Mouse (Mus musculus) E14TG2a.4 (cell line): ENCODE measurements around the gene Srl.

ENCODE experiments used
- CTCF ChIP-seq: conservative IDR thresholded peaks from 2 replicates; pipeline ENCODE4 v1.5.1; 2014; ENCODE audit warnings: low read length
- NANOG ChIP-seq: IDR thresholded peaks from 2 replicates; pipeline ENCODE4 v1.6.1; 2014; ENCODE audit warnings: borderline replicate concordance, low read length, mixed read lengths
- POU5F1 ChIP-seq: IDR thresholded peaks from 2 replicates; pipeline ENCODE4 v1.6.1; 2014; ENCODE audit warnings: low read length, borderline replicate concordance

- TF ChIP-seq CTCF = no peak
- no peak for TF ChIP-seq NANOG
- TF ChIP-seq POU5F1 = no peak
These were observed 68.4 kb downstream of the Srl start for GRCm38 (mm10) chr16:4473231-4473630.
